Mouse (Mus musculus) kidney, postnatal 14 days (tissue): Measurements from ENCODE around the gene Fsip1.
A peak's percentile ranks its signal among the peaks of the same experiment; 100 is the strongest.

Experiments
- DNase-seq: peaks from one replicate; pipeline ENCODE4 v3.0.0; 2022; ENCODE audit warnings: mixed read lengths

The Fsip1 gene

GRCm38 (mm10) chr2:118083652-118084051 lies 173.1 kb downstream of the Fsip1 start:
- peak; percentile 20 for DNase-seq

- DNase-seq: no peak
Measured at GRCm38 (mm10) chr2:118081581-118081980, 175.2 kb downstream of the Fsip1 start.
